Mouse (Mus musculus): ENCODE measurements at regions not wholly inside any gene's neighbourhood (a gene's known extent, or its start where the extent isn't known, plus 50 kb on each side); places are given as distances from the start of the nearest gene placed in this dataset.

DNA sequence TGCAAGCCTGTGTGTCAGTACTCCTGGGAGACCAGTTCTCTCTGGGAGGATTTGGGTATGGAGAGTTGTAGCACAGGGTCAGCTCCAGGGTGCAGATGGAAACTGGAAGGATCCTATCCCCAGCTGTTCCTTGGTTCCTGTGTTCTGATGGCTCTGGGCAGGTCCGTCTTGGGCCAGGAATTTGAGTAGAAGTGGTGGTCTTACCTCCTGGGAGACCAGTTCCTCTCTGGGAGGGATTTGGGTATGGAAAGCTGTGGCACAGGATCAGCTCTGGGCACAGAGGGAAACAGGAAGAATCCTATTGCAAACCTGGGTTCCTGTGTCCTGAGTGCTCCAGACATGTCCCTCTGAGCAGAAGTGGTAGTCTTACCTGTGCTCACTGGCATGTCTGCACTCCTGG is 314.5 kb downstream of the Wdr11 start:
- TF ChIP-seq CTCF (IDR thresholded peaks at IDR 0.05; ENCODE audit: control insufficient read depth, insufficient read depth, insufficient read length) (no peak), MAX (IDR thresholded peaks at IDR 0.05) (no peak), FOSL1 (IDR thresholded peaks at IDR 0.05; ENCODE audit: insufficient read depth, low read length, poor library complexity, severe bottlenecking) (no peak), USF1 (IDR thresholded peaks at IDR 0.05; ENCODE audit: low read depth) (no peak), CEBPB (IDR thresholded peaks at IDR 0.05; ENCODE audit: low read depth) (no peak)

Measured in C2C12 (cell line).